ENCODE assay signal across 8 mouse cellular contexts in genomic region chr11:69332713-69333253, GRCm38 (mm10). TPM values are rescaled to one million over a fixed set of nuclear protein-coding genes. Genes with fewer than 3 reads are reported as not detected.
A peak's percentile ranks its signal among the peaks of the same experiment; 100 is the strongest.
DNase-seq lines count a peak whose midpoint lies in the region; ATAC-seq and TF ChIP-seq lines count a peak whose summit lies in the region.

No protein-coding gene starts in this region.

- 0 out of 2 replicates have a peak, but pooled peaks cover 4% of the 10 kb centered on the region for H3K9me3 ChIP-seq in forebrain, embryonic 12.5 days
- H3K9me3 ChIP-seq in limb, embryonic 11.5 days (ENCODE audit: control insufficient read depth, low read length) = no peaks in the 10 kb centered on the region
- H3K9me3 ChIP-seq in neural tube, embryonic 15.5 days (replicated peaks) = no peaks in the 10 kb centered on the region

- no peak for TF ChIP-seq POLR2A in kidney, adult 2 months (IDR thresholded peaks at IDR 0.05; ENCODE audit: low read depth, low read length)

- H3K27me3 ChIP-seq in forebrain, embryonic 12.5 days = peaks cover 35% of the 10 kb centered on the region
- H3K27me3 ChIP-seq in limb, embryonic 11.5 days (ENCODE audit: control insufficient read depth, insufficient read depth, low read length) = peaks cover 3% of the 10 kb centered on the region
- H3K27me3 ChIP-seq in neural tube, embryonic 15.5 days (replicated peaks) = peaks cover 2% of the 10 kb centered on the region
- no peaks in the 10 kb centered on the region for H3K27me3 ChIP-seq in kidney, adult 2 months (replicated peaks; ENCODE audit: control insufficient read depth, insufficient read depth, low read length)

- TF ChIP-seq CTCF in layer of hippocampus, adult 2 months (conservative IDR thresholded peaks at IDR 0.05) = no peak
- TF ChIP-seq CTCF in kidney, adult 2 months (conservative IDR thresholded peaks at IDR 0.05; ENCODE audit: insufficient read depth, insufficient read length, low read depth, low read length) = no peak

- WGBS in forebrain, embryonic 12.5 days = 42% methylated on average over 8 of the region's 8 CpGs
- WGBS in limb, embryonic 11.5 days = 10% methylated on average over 8 of the region's 8 CpGs
- WGBS in neural tube, embryonic 15.5 days = 18% methylated on average over 8 of the region's 8 CpGs
- 51% methylated on average over 8 of the region's 8 CpGs for WGBS in kidney, adult 2 months

- no peaks in the 10 kb centered on the region for H3K36me3 ChIP-seq in forebrain, embryonic 12.5 days (replicated peaks)
- no peaks in the 10 kb centered on the region for H3K36me3 ChIP-seq in limb, embryonic 11.5 days (ENCODE audit: control insufficient read depth, insufficient read depth, low read length)
- no peaks in the 10 kb centered on the region for H3K36me3 ChIP-seq in neural tube, embryonic 15.5 days
- H3K36me3 ChIP-seq in kidney, adult 2 months (ENCODE audit: control insufficient read depth, insufficient read depth, low read length) = no peaks in the 10 kb centered on the region

- H3K4me2 ChIP-seq in forebrain, embryonic 12.5 days = no peak overlapping the region; the same call in 1 of the 2 replicates
- H3K4me2 ChIP-seq in limb, embryonic 11.5 days (ENCODE audit: low read depth, severe bottlenecking) = peak overlapping the region; percentile 55; the same call in 1 of the 2 replicates
- H3K4me2 ChIP-seq in neural tube, embryonic 15.5 days = peak overlapping the region; percentile 73

- no peak for DNase-seq in layer of hippocampus, adult 2 months (ENCODE audit: low spot score in 2 of 2)
- no peak for DNase-seq in layer of hippocampus, postnatal 25 days (ENCODE audit: extremely low spot score in 1 of 2, low spot score in 1 of 2)
- peak; percentile 36 for DNase-seq in limb, embryonic 11.5 days (ENCODE audit: low spot score)
- no peak for DNase-seq in right cerebral cortex, postnatal 25 days
- DNase-seq in kidney, adult 2 months = no peak

- peak overlapping the region; percentile 83 for H3K27ac ChIP-seq in layer of hippocampus, adult 2 months
- H3K27ac ChIP-seq in forebrain, embryonic 12.5 days = peak overlapping the region; percentile 62
- H3K27ac ChIP-seq in limb, embryonic 11.5 days (replicated peaks; ENCODE audit: low read depth, low read length) = peak overlapping the region; percentile 2; the same call in 1 of the 2 replicates
- H3K27ac ChIP-seq in neural tube, embryonic 15.5 days (replicated peaks) = peak overlapping the region; percentile 87
- no peak overlapping the region for H3K27ac ChIP-seq in kidney, adult 2 months (ENCODE audit: insufficient read depth, low read depth, low read length)

- peaks cover 18% of the 10 kb centered on the region for H3K4me1 ChIP-seq in forebrain, embryonic 12.5 days
- peaks cover 5% of the 10 kb centered on the region; the same call in 1 of the 2 replicates for H3K4me1 ChIP-seq in limb, embryonic 11.5 days (ENCODE audit: control insufficient read depth, insufficient read depth, low read length)
- H3K4me1 ChIP-seq in neural tube, embryonic 15.5 days = peaks cover 24% of the 10 kb centered on the region
- peaks cover 7% of the 10 kb centered on the region; the same call in 1 of the 2 replicates for H3K4me1 ChIP-seq in kidney, adult 2 months (ENCODE audit: control insufficient read depth, insufficient read depth, low read length)

- no peak overlapping the region for H3K4me3 ChIP-seq in layer of hippocampus, adult 2 months
- no peak overlapping the region for H3K4me3 ChIP-seq in forebrain, embryonic 12.5 days (replicated peaks)
- no peak overlapping the region for H3K4me3 ChIP-seq in limb, embryonic 11.5 days (ENCODE audit: low read depth, low read length)
- no peak overlapping the region for H3K4me3 ChIP-seq in neural tube, embryonic 15.5 days (replicated peaks)
- H3K4me3 ChIP-seq in kidney, adult 2 months (ENCODE audit: insufficient read depth, low read depth, low read length) = no peak overlapping the region

- ATAC-seq in forebrain, embryonic 12.5 days (ENCODE audit: low FRiP score) = no peak
- no peak for ATAC-seq in limb, embryonic 11.5 days (ENCODE audit: insufficient number of reproducible peaks, low FRiP score, low TSS enrichment, low read depth)
- no peak for ATAC-seq in neural tube, embryonic 15.5 days (ENCODE audit: low FRiP score)
- no peak for ATAC-seq in megakaryocyte-erythroid progenitor cell, adult 5-6 weeks (replicated peaks; ENCODE audit: low FRiP score, low TSS enrichment, poor library complexity, severe bottlenecking)

- H3K9ac ChIP-seq in forebrain, embryonic 12.5 days = peak overlapping the region; percentile 64; the same call in 1 of the 2 replicates
- H3K9ac ChIP-seq in limb, embryonic 11.5 days (ENCODE audit: low read length) = no peak overlapping the region
- no peak overlapping the region for H3K9ac ChIP-seq in neural tube, embryonic 15.5 days (replicated peaks)

RNA-seq across cellular contexts. Expression of gene Kcnab3, which starts 6.7 kb away (rescaled TPM):
- 10 to 100 TPM; 20.6 to 26.1 TPM for total RNA-seq in layer of hippocampus, adult 2 months (2021)
- 10 to 100 TPM; 23.3 to 24.4 TPM for total RNA-seq in layer of hippocampus, postnatal 25 days (2021)
- 5.1 and 5.5 TPM in 2 replicates for polyA plus RNA-seq in forebrain, embryonic 12.5 days (2016; fragmentation: Nextera tagmentation; extraction: Ambion mirVana)
- polyA plus RNA-seq in limb, embryonic 11.5 days (2014; fragmentation: Nextera tagmentation; extraction: Ambion mirVana) = 2.2 TPM in 2 replicates
- 6.0 and 7.3 TPM in 2 replicates for polyA plus RNA-seq in neural tube, embryonic 15.5 days (2015; fragmentation: Nextera tagmentation; extraction: Ambion mirVana)
- not detected in 2 replicates for total RNA-seq in megakaryocyte-erythroid progenitor cell, adult 5-6 weeks (2014; fragmentation: Nextera tagmentation)
- 0.38 TPM in 1 of 2 replicates, not detected in the other for total RNA-seq in megakaryocyte-erythroid progenitor cell, adult 5-6 weeks (2017)
- polyA plus RNA-seq in kidney, adult 2 months (2012; rRNA removed) = 1.2 and 1.3 TPM in 2 replicates

RNA-seq across cellular contexts. Expression of gene Rnf227, which starts 7.5 kb away (rescaled TPM):
- total RNA-seq in layer of hippocampus, adult 2 months (2021) = 100 to 1,000 TPM; 110 to 117 TPM
- total RNA-seq in layer of hippocampus, postnatal 25 days (2021) = 100 to 1,000 TPM; 103 to 110 TPM
- 44.8 and 46.3 TPM in 2 replicates for polyA plus RNA-seq in forebrain, embryonic 12.5 days (2016; fragmentation: Nextera tagmentation; extraction: Ambion mirVana)
- 25.0 and 28.5 TPM in 2 replicates for polyA plus RNA-seq in limb, embryonic 11.5 days (2014; fragmentation: Nextera tagmentation; extraction: Ambion mirVana)
- 213 and 250 TPM in 2 replicates for polyA plus RNA-seq in neural tube, embryonic 15.5 days (2015; fragmentation: Nextera tagmentation; extraction: Ambion mirVana)
- total RNA-seq in megakaryocyte-erythroid progenitor cell, adult 5-6 weeks (2014; fragmentation: Nextera tagmentation) = 1.9 and 2.8 TPM in 2 replicates
- 3.3 and 5.6 TPM in 2 replicates for total RNA-seq in megakaryocyte-erythroid progenitor cell, adult 5-6 weeks (2017)
- 1.5 and 2.1 TPM in 2 replicates for polyA plus RNA-seq in kidney, adult 2 months (2012; rRNA removed)

RNA-seq across cellular contexts. Expression of gene Trappc1, which starts 9.0 kb away (rescaled TPM):
- 10 to 100 TPM; 63.0 to 63.5 TPM for total RNA-seq in layer of hippocampus, adult 2 months (2021)
- 10 to 100 TPM; 63.5 to 68.4 TPM for total RNA-seq in layer of hippocampus, postnatal 25 days (2021)
- polyA plus RNA-seq in forebrain, embryonic 12.5 days (2016; fragmentation: Nextera tagmentation; extraction: Ambion mirVana) = 185 and 192 TPM in 2 replicates
- polyA plus RNA-seq in limb, embryonic 11.5 days (2014; fragmentation: Nextera tagmentation; extraction: Ambion mirVana) = 149 and 161 TPM in 2 replicates
- polyA plus RNA-seq in neural tube, embryonic 15.5 days (2015; fragmentation: Nextera tagmentation; extraction: Ambion mirVana) = 186 and 201 TPM in 2 replicates
- 77.9 and 81.4 TPM in 2 replicates for total RNA-seq in megakaryocyte-erythroid progenitor cell, adult 5-6 weeks (2014; fragmentation: Nextera tagmentation)
- total RNA-seq in megakaryocyte-erythroid progenitor cell, adult 5-6 weeks (2017) = 82.4 and 97.4 TPM in 2 replicates
- 57.9 and 72.3 TPM in 2 replicates for polyA plus RNA-seq in kidney, adult 2 months (2012; rRNA removed)

RNA-seq across cellular contexts. Expression of gene Cntrob, which starts 9.2 kb away (rescaled TPM):
- 10 to 100 TPM; 13.9 to 17.8 TPM for total RNA-seq in layer of hippocampus, adult 2 months (2021)
- total RNA-seq in layer of hippocampus, postnatal 25 days (2021) = 10 to 100 TPM; 11.2 to 15.6 TPM
- 49.0 and 52.6 TPM in 2 replicates for polyA plus RNA-seq in forebrain, embryonic 12.5 days (2016; fragmentation: Nextera tagmentation; extraction: Ambion mirVana)
- 23.4 and 24.5 TPM in 2 replicates for polyA plus RNA-seq in limb, embryonic 11.5 days (2014; fragmentation: Nextera tagmentation; extraction: Ambion mirVana)
- polyA plus RNA-seq in neural tube, embryonic 15.5 days (2015; fragmentation: Nextera tagmentation; extraction: Ambion mirVana) = 14.5 and 15.3 TPM in 2 replicates
- 40.0 and 56.6 TPM in 2 replicates for total RNA-seq in megakaryocyte-erythroid progenitor cell, adult 5-6 weeks (2014; fragmentation: Nextera tagmentation)
- 19.7 and 31.6 TPM in 2 replicates for total RNA-seq in megakaryocyte-erythroid progenitor cell, adult 5-6 weeks (2017)
- 4.6 and 5.7 TPM in 2 replicates for polyA plus RNA-seq in kidney, adult 2 months (2012; rRNA removed)

RNA-seq across cellular contexts. Expression of gene Chd3, which starts 36.4 kb away (rescaled TPM):
- 100 to 1,000 TPM; 541 to 561 TPM for total RNA-seq in layer of hippocampus, adult 2 months (2021)
- 100 to 1,000 TPM; 504 to 538 TPM for total RNA-seq in layer of hippocampus, postnatal 25 days (2021)
- 94.3 and 98.3 TPM in 2 replicates for polyA plus RNA-seq in forebrain, embryonic 12.5 days (2016; fragmentation: Nextera tagmentation; extraction: Ambion mirVana)
- 58.6 and 68.0 TPM in 2 replicates for polyA plus RNA-seq in limb, embryonic 11.5 days (2014; fragmentation: Nextera tagmentation; extraction: Ambion mirVana)
- 70.6 and 76.1 TPM in 2 replicates for polyA plus RNA-seq in neural tube, embryonic 15.5 days (2015; fragmentation: Nextera tagmentation; extraction: Ambion mirVana)
- total RNA-seq in megakaryocyte-erythroid progenitor cell, adult 5-6 weeks (2014; fragmentation: Nextera tagmentation) = 45.7 and 57.3 TPM in 2 replicates
- total RNA-seq in megakaryocyte-erythroid progenitor cell, adult 5-6 weeks (2017) = 21.0 and 49.2 TPM in 2 replicates
- polyA plus RNA-seq in kidney, adult 2 months (2012; rRNA removed) = 168 and 175 TPM in 2 replicates
